Mouse (Mus musculus): Measurements from ENCODE around the gene Akap7. TPM values are rescaled to one million over a fixed set of nuclear protein-coding genes. Genes with fewer than 3 reads are reported as not detected.

Akap7 gene
- polyA plus RNA-seq, 1 experiment from 2014 or later, result 30.3 TPM

DNA sequence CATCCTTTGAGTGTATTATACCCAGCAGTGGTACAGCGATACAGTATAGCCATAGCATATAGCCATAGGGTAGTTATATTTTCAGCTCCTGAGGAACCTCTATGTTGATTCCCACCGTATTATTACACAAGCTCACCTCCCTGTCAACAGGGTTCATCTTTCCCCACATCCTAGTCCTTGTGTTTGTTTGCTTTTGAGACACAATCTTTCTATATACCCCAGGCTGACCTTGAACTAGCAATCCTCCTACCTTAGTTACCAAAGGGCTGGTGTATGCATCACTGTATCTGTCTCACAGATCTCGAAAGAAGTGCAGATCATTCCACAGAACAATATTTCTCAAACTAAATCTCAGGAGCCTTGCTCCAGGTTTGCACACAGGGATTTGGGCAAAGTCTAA, 13.9 kb downstream of the Akap7 start:
- Histone ChIP-seq H3K4me1 (ENCODE audit: control insufficient read depth, insufficient read depth, low read length) (peaks cover 20% of the 10 kb centered on the region; the same call in 1 of the 2 replicates), H3K27me3 (ENCODE audit: control insufficient read depth, insufficient read depth, low read length) (no peaks in the 10 kb centered on the region), H3K4me2 (replicated peaks; ENCODE audit: low read depth, low read length) (no peak overlapping the region), H3K27ac (ENCODE audit: low read depth, low read length) (no peak overlapping the region), H3K36me3 (ENCODE audit: control insufficient read depth, insufficient read depth, low read length) (peaks cover 8% of the 10 kb centered on the region; the same call in 1 of the 2 replicates), H3K9ac (ENCODE audit: low read depth, low read length) (no peak overlapping the region), H3K9me3 (ENCODE audit: control insufficient read depth, low read length) (no peaks in the 10 kb centered on the region), H3K4me3 (ENCODE audit: low read length) (no peak overlapping the region)
- 83% methylated on average over 3 of the region's 3 CpGs for WGBS
- ATAC-seq (ENCODE audit: low FRiP score, low TSS enrichment), result no peak

DNA sequence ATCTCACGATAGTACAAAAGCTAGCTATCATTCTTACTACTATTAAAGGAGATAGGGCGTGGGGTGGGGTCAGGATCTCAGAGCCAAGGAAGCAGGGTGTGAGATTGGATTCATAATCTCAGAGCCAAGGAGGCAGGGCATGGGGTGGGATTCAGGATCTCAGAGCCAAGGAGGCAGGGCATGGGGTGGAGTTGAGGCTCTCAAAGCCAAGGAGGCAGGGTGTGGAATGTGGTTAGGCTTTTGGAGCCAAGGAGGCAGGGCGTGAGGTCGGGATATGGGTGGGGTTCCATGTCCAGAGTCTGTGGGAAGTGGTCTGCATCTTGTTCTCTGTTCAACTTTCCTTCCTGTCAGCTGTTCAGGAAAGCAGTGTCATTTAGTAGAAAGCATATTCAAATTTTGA, 16.6 kb downstream of the Akap7 start:
- H3K4me2 ChIP-seq (replicated peaks; ENCODE audit: low read depth, low read length), result no peak overlapping the region
- no peak overlapping the region for H3K4me3 ChIP-seq (ENCODE audit: low read length)
- H3K9me3 ChIP-seq (ENCODE audit: control insufficient read depth, low read length), result no peaks in the 10 kb centered on the region
- H3K27me3 ChIP-seq (ENCODE audit: control insufficient read depth, insufficient read depth, low read length), result no peaks in the 10 kb centered on the region
- 84% methylated on average over 4 of the region's 4 CpGs for WGBS
- peaks cover 7% of the 10 kb centered on the region; the same call in 1 of the 2 replicates for H3K4me1 ChIP-seq (ENCODE audit: control insufficient read depth, insufficient read depth, low read length)
- H3K36me3 ChIP-seq (ENCODE audit: control insufficient read depth, insufficient read depth, low read length), result peaks cover 8% of the 10 kb centered on the region; the same call in 1 of the 2 replicates
- no peak for ATAC-seq (ENCODE audit: low FRiP score, low TSS enrichment)
- H3K9ac ChIP-seq (ENCODE audit: low read depth, low read length), result no peak overlapping the region
- no peak overlapping the region for H3K27ac ChIP-seq (ENCODE audit: low read depth, low read length)

DNA sequence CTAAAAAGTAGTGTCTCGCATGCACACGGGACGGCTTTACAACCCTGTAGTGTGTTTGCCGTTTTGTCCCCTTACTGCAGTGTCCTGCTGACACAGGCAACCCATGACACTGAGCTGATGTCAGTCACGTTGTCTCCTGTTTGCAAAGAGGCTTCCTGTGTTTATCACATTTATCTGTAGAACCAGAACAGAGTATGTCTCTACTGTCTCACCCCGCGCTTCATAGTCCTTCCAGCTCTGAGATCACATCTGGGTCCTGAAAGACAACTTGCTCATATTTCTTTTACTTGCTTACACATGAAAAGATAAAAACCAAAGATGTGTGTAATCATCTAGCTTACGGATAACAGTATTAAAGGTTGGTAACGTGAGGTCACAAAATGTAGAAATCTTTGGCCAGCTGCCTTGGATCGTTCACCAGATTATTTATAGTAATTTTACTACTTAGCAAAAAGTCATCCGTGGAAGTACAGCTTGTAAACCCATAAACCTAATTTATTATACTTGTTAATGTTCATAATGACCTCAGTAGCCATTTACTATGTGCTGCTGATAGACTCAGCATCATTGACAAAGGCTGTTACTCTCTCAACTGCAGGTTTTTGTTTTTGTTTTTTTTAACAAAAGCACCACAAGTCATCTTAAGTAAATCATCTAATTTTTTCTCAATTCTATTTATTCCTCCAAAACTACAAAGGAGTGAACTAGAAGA, 22.4 kb downstream of the Akap7 start:
- Histone ChIP-seq H3K27me3 (ENCODE audit: control insufficient read depth, insufficient read depth, low read length) (no peaks in the 10 kb centered on the region), H3K4me1 (ENCODE audit: control insufficient read depth, insufficient read depth, low read length) (no peaks in the 10 kb centered on the region), H3K4me3 (ENCODE audit: low read length) (no peak overlapping the region), H3K27ac (ENCODE audit: low read depth, low read length) (no peak overlapping the region; the same call in 1 of the 2 replicates), H3K36me3 (ENCODE audit: control insufficient read depth, insufficient read depth, low read length) (peaks cover 8% of the 10 kb centered on the region; the same call in 1 of the 2 replicates), H3K9me3 (ENCODE audit: control insufficient read depth, low read length) (no peaks in the 10 kb centered on the region), H3K9ac (ENCODE audit: low read depth, low read length) (no peak overlapping the region), H3K4me2 (replicated peaks; ENCODE audit: low read depth, low read length) (no peak overlapping the region)
- WGBS, result 57% methylated on average over 11 of the region's 11 CpGs
- ATAC-seq (ENCODE audit: low FRiP score, low TSS enrichment), result peak; percentile 82; the same call in 1 of the 2 replicates

DNA sequence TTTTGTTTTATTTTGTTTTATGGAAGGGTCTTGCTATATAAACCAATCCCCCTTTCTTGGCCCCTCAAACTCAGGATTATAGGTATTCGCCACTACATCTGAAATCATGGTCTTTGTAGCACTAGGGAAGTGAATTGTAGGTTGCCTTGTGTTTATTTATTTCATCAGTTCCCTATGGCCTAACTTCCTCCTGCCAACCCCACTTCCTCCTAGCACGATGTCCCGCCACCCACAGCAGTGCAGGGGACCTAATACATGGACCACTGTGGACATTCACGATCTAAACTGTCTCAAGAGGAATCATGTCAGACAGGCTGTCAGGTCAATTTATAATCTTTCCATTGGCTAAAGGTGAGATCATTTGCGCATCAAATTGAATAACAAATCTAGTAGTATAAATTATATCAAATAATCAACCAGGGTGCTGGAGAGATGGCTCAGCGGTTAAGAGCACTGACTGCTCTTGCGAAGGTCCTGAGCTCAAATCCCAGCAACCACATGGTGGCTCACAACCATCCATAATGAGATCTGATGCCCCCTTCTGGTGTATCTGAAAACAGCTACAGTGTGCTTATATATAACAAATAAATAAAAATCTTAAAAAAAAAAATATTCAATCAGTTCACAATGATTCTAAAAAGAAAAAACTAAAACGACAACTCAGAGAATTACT, 23.1 kb downstream of the Akap7 start:
- ATAC-seq (ENCODE audit: low FRiP score, low TSS enrichment), result no peak
- H3K27ac ChIP-seq (ENCODE audit: low read depth, low read length), result no peak overlapping the region; the same call in 1 of the 2 replicates
- H3K9me3 ChIP-seq (ENCODE audit: control insufficient read depth, low read length), result no peaks in the 10 kb centered on the region
- peaks cover 8% of the 10 kb centered on the region; the same call in 1 of the 2 replicates for H3K36me3 ChIP-seq (ENCODE audit: control insufficient read depth, insufficient read depth, low read length)
- no peaks in the 10 kb centered on the region for H3K4me1 ChIP-seq (ENCODE audit: control insufficient read depth, insufficient read depth, low read length)
- H3K27me3 ChIP-seq (ENCODE audit: control insufficient read depth, insufficient read depth, low read length), result no peaks in the 10 kb centered on the region
- no peak overlapping the region for H3K4me3 ChIP-seq (ENCODE audit: low read length)
- H3K9ac ChIP-seq (ENCODE audit: low read depth, low read length), result no peak overlapping the region
- H3K4me2 ChIP-seq (replicated peaks; ENCODE audit: low read depth, low read length), result no peak overlapping the region
- 86% methylated on average over 8 of the region's 8 CpGs for WGBS

DNA sequence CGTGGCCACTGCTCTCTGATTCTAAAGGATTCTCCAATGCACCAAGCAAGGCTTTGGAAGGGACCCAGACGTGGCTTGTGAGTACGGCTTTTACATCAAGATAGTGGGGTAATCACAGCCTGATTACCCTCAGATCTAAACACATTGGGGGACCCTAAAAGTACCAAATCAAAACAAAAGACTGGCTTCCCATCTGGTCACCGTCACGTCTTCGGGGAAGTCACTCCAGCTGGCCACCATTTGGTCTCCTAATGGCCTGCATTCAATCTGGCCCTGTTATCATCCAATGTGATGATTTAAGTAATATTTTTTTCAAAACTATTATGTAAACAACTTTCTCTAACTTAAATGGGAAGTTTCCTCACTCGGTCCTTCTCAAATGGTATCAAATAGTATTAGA, 24.3 kb downstream of the Akap7 start:
- ATAC-seq (ENCODE audit: low FRiP score, low TSS enrichment), result no peak
- Histone ChIP-seq H3K36me3 (ENCODE audit: control insufficient read depth, insufficient read depth, low read length) (no peaks in the 10 kb centered on the region), H3K27ac (ENCODE audit: low read depth, low read length) (no peak overlapping the region), H3K4me3 (ENCODE audit: low read length) (no peak overlapping the region), H3K9ac (ENCODE audit: low read depth, low read length) (no peak overlapping the region), H3K9me3 (ENCODE audit: control insufficient read depth, low read length) (no peaks in the 10 kb centered on the region), H3K4me2 (replicated peaks; ENCODE audit: low read depth, low read length) (no peak overlapping the region), H3K4me1 (ENCODE audit: control insufficient read depth, insufficient read depth, low read length) (no peaks in the 10 kb centered on the region), H3K27me3 (ENCODE audit: control insufficient read depth, insufficient read depth, low read length) (no peaks in the 10 kb centered on the region)
- WGBS, result 50% methylated on average over 7 of the region's 7 CpGs

DNA sequence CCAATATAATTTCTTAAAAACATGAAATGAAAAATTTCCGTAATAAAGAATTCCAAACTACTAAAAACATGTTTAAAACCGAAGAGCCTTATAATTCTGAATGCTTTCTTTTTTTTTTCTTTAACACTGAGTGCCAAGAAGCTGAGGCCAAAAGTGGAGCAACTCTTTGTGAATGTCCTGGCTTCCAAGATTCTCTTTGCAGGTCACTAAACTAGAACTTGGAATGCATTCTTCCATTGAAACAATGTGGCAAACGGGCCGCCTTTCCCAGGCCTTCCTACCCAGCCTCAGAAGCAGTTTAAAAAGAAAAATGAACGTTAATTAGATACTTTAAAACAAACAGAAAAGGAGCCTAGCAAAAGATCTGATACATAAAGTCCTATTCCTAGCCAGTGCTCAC, 27.5 kb downstream of the Akap7 start:
- H3K36me3 ChIP-seq (ENCODE audit: control insufficient read depth, insufficient read depth, low read length), result no peaks in the 10 kb centered on the region
- no peaks in the 10 kb centered on the region for H3K9me3 ChIP-seq (ENCODE audit: control insufficient read depth, low read length)
- no peak overlapping the region for H3K27ac ChIP-seq (ENCODE audit: low read depth, low read length)
- 84% methylated on average over 5 of the region's 5 CpGs for WGBS
- H3K4me2 ChIP-seq (replicated peaks; ENCODE audit: low read depth, low read length), result no peak overlapping the region
- no peaks in the 10 kb centered on the region for H3K27me3 ChIP-seq (ENCODE audit: control insufficient read depth, insufficient read depth, low read length)
- no peak overlapping the region for H3K4me3 ChIP-seq (ENCODE audit: low read length)
- ATAC-seq (ENCODE audit: low FRiP score, low TSS enrichment), result no peak
- H3K4me1 ChIP-seq (ENCODE audit: control insufficient read depth, insufficient read depth, low read length), result no peaks in the 10 kb centered on the region
- no peak overlapping the region for H3K9ac ChIP-seq (ENCODE audit: low read depth, low read length)

DNA sequence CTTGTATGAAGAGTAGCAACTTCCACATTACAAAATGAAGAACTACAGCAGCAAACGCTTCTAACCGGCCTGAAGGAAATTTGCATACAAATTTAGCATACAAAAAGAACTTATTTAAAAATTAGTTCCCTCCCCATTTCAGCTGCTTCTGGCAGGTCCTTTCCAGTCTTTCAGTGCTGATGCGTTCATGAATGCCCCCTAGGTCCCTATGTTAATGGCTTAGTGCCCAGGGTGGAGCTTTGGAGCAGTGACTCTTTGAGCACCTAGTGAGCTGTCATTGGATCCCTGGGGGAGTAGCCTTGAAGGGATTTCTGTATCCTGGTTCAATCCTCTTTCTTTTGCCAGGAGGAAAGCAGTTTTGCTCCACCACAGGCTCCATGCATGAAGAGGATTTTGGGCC, 28.3 kb downstream of the Akap7 start:
- Histone ChIP-seq H3K27ac (ENCODE audit: low read depth, low read length) (no peak overlapping the region), H3K36me3 (ENCODE audit: control insufficient read depth, insufficient read depth, low read length) (no peaks in the 10 kb centered on the region)

DNA sequence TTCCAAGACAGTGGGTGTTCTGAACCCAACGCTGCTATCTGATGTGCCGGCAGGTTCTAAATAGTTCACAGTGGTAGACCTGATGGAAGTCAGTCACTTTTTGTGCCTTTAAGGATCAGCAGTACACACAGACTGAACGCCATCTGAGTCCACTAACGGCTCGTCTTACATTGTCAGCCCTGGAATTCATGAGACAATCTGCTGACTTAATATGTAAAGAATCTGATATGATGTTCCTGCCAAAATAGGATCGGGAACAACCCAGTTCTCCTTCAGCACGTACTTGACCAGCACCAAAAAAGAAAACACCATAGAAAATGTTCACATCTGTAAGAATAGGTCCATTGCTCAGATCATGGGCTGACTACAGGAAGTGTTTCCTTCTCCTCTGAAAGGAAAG, 32.2 kb downstream of the Akap7 start:
- Histone ChIP-seq H3K4me2 (replicated peaks; ENCODE audit: low read depth, low read length) (no peak overlapping the region), H3K4me1 (ENCODE audit: control insufficient read depth, insufficient read depth, low read length) (no peaks in the 10 kb centered on the region), H3K27me3 (ENCODE audit: control insufficient read depth, insufficient read depth, low read length) (no peaks in the 10 kb centered on the region), H3K9me3 (ENCODE audit: control insufficient read depth, low read length) (no peaks in the 10 kb centered on the region), H3K9ac (ENCODE audit: low read depth, low read length) (no peak overlapping the region), H3K36me3 (ENCODE audit: control insufficient read depth, insufficient read depth, low read length) (no peaks in the 10 kb centered on the region), H3K4me3 (ENCODE audit: low read length) (no peak overlapping the region), H3K27ac (ENCODE audit: low read depth, low read length) (no peak overlapping the region)
- ATAC-seq (ENCODE audit: low FRiP score, low TSS enrichment), result no peak
- 78% methylated on average over 7 of the region's 7 CpGs for whole genome bisulfite sequencing

More for the DNA sequence above, 28.3 kb downstream of the Akap7 start:
- 58% methylated on average over 3 of the region's 3 CpGs for WGBS
- Histone ChIP-seq H3K4me1 (ENCODE audit: control insufficient read depth, insufficient read depth, low read length) (no peaks in the 10 kb centered on the region), H3K4me3 (ENCODE audit: low read length) (no peak overlapping the region), H3K27me3 (ENCODE audit: control insufficient read depth, insufficient read depth, low read length) (no peaks in the 10 kb centered on the region), H3K9ac (ENCODE audit: low read depth, low read length) (no peak overlapping the region), H3K9me3 (ENCODE audit: control insufficient read depth, low read length) (no peaks in the 10 kb centered on the region), H3K4me2 (replicated peaks; ENCODE audit: low read depth, low read length) (no peak overlapping the region)
- ATAC-seq (ENCODE audit: low FRiP score, low TSS enrichment), result no peak

DNA sequence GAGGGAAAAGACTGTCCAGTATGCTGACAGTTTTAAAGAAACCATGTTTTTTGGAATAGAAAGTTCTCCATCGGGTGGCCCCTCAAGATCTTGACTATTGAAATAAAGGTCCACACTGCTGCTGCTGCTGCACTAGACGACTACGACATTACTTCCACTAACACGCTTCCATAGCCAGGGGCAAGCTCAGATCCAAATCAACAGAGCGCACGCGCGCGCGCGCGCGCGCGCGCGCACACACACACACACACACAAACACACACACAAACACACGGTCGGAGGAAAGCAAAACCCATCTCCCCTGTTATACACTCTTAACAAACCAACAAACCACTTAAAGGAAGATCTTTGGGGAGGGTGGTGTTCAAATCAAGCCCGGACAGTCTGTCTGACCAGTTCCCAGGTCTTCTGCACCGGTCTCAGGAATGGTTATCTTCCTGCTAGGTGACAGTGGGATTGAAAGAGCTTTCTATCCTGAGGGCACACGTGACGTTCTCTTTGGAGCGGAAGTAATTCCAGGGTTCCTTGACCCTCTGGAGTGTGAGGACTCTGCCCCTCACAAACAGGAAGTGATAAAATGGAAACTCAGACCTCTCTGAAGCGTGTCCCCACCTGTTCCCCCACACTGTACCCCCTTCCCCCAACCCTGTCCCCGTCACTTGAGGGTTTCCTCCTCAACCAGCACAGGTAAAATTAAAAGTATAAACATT, 32.9 kb downstream of the Akap7 start:
- Histone ChIP-seq H3K4me1 (ENCODE audit: control insufficient read depth, insufficient read depth, low read length) (no peaks in the 10 kb centered on the region), H3K4me3 (ENCODE audit: low read length) (no peak overlapping the region), H3K27ac (ENCODE audit: low read depth, low read length) (no peak overlapping the region), H3K36me3 (ENCODE audit: control insufficient read depth, insufficient read depth, low read length) (no peaks in the 10 kb centered on the region), H3K9ac (ENCODE audit: low read depth, low read length) (no peak overlapping the region), H3K4me2 (replicated peaks; ENCODE audit: low read depth, low read length) (no peak overlapping the region), H3K27me3 (ENCODE audit: control insufficient read depth, insufficient read depth, low read length) (no peaks in the 10 kb centered on the region), H3K9me3 (ENCODE audit: control insufficient read depth, low read length) (no peaks in the 10 kb centered on the region)
- ATAC-seq (ENCODE audit: low FRiP score, low TSS enrichment), result no peak
- WGBS, result 89% methylated on average over 26 of the region's 26 CpGs
